Mouse (Mus musculus): Measurements from ENCODE around the gene Fbxw19.
"Not testable (repeated sequence)": the region's sequence is repeated elsewhere in the genome, so short reads cannot be mapped to it uniquely, and the experiment has no call there.

Fbxw19 gene

GRCm38 (mm10) chr9:109495775-109496174, at the start of gene Fbxw19:
Gene Fbxw19 (minus strand): TSS chr9:109495875.
- not testable (repeated sequence) for DNase-seq (ENCODE audit: low spot score)

GRCm38 (mm10) chr9:109523385-109524064, 27.9 kb upstream of the Fbxw19 start:
- no peak for DNase-seq (ENCODE audit: low spot score)

- DNase-seq (ENCODE audit: low spot score): no peak
These were observed 46.6 kb downstream of the Fbxw19 start, which contains the start of gene Fbxw16 for GRCm38 (mm10) chr9:109449040-109449439. Gene Fbxw16 (minus strand): TSS chr9:109449140.

GRCm38 (mm10) chr9:109432956-109433355, 62.7 kb downstream of the Fbxw19 start:
- no peak for DNase-seq (ENCODE audit: low spot score)

All from lung, postnatal 25 days (tissue).